Comparison of ENCODE assay signal across 33 mouse cellular contexts in the genomic region with DNA sequence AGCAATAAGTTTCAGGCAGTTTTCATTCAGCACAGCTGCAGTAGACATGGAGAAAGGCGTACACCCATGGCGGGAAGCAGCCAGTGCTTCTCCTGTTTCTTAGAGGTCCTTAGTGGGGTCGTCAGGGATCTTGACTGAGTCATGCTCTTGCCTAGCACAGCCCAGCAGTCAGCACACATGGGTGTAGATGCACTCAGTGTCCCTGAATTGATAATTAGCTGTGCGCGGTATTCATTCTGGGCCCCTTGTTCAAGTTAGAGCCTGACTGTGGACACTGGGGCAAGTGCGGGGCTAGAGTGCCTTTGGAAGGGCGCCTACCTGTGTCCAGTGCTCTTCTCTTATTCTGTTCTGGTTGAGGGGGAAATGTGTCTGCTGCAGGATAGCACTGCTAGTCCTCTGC. TPM values are rescaled to one million over a fixed set of nuclear protein-coding genes. Genes with fewer than 3 reads are reported as not detected.
DNase-seq lines count a peak whose midpoint lies in the region; ATAC-seq and TF ChIP-seq lines count a peak whose summit lies in the region.
"Had no signal": no experiment of that assay in that cellular context is flagged by ENCODE, and none has a peak within 500 bp of the region (broad histone marks: within the 10 kb centered on the region; RNA-seq: fewer than 3 reads in every experiment).

No protein-coding gene starts in this region.

- H3K27ac ChIP-seq in heart, embryonic 10.5 days, result no peak overlapping the region
- peak overlapping the region; percentile 95 for H3K27ac ChIP-seq in liver, embryonic 11.5 days (ENCODE audit: low read depth, low read length)
- peak overlapping the region; percentile 98 for H3K27ac ChIP-seq in liver, embryonic 16.5 days (ENCODE audit: low read length)
- H3K27ac ChIP-seq: embryonic facial prominence, embryonic 12.5 days; forebrain, embryonic 13.5 days; hindbrain, embryonic 14.5 days; left cerebral cortex, adult 2 months; limb, embryonic 12.5 days; midbrain, embryonic 12.5 days; neural tube, embryonic 12.5 days had no signal

- H3K4me3 ChIP-seq in heart, embryonic 10.5 days, result no peak overlapping the region
- H3K4me3 ChIP-seq in G1E (ENCODE audit: low read depth, low read length), result peak overlapping the region; percentile 42; the same call in 1 of the 2 replicates
- H3K4me3 ChIP-seq in liver, embryonic 11.5 days (ENCODE audit: low read depth, low read length), result no peak overlapping the region
- H3K4me3 ChIP-seq in liver, embryonic 16.5 days (ENCODE audit: low read depth, low read length), result peak overlapping the region; percentile 25
- H3K4me3 ChIP-seq: embryonic facial prominence, embryonic 12.5 days; forebrain, embryonic 13.5 days; left cerebral cortex, adult 2 months; limb, embryonic 12.5 days; megakaryocyte, embryonic 14.5 days; midbrain, embryonic 12.5 days; myocyte; neural tube, embryonic 12.5 days had no signal

- H3K9me3 ChIP-seq in heart, embryonic 10.5 days, result no peaks in the 10 kb centered on the region
- H3K9me3 ChIP-seq in G1E (replicated peaks), result no peaks in the 10 kb centered on the region
- no peaks in the 10 kb centered on the region for H3K9me3 ChIP-seq in liver, embryonic 11.5 days (ENCODE audit: control insufficient read depth, low read length)
- no peaks in the 10 kb centered on the region for H3K9me3 ChIP-seq in liver, embryonic 16.5 days (replicated peaks; ENCODE audit: control insufficient read depth, low read length)
- H3K9me3 ChIP-seq: embryonic facial prominence, embryonic 12.5 days; forebrain, embryonic 13.5 days; limb, embryonic 12.5 days; megakaryocyte, embryonic 14.5 days; midbrain, embryonic 12.5 days; neural tube, embryonic 12.5 days had no signal

- intact Hi-C loops in heart, postnatal 25 days (cut with DNase I), result no loop called here

- H3K27me3 ChIP-seq in heart, embryonic 10.5 days (ENCODE audit: insufficient read depth, poor library complexity, severe bottlenecking), result no peaks in the 10 kb centered on the region
- no peaks in the 10 kb centered on the region for H3K27me3 ChIP-seq in G1E (ENCODE audit: insufficient read depth, low read length)
- no peaks in the 10 kb centered on the region for H3K27me3 ChIP-seq in liver, embryonic 11.5 days (replicated peaks; ENCODE audit: control insufficient read depth, insufficient read depth, low read length)
- H3K27me3 ChIP-seq in liver, embryonic 16.5 days (ENCODE audit: control insufficient read depth, insufficient read depth, low read depth, low read length), result no peaks in the 10 kb centered on the region
- H3K27me3 ChIP-seq: CH12.LX; embryonic facial prominence, embryonic 12.5 days; forebrain, embryonic 13.5 days; limb, embryonic 12.5 days; megakaryocyte, embryonic 14.5 days; midbrain, embryonic 12.5 days; neural tube, embryonic 12.5 days; Patski had no signal

- H3K4me1 ChIP-seq in heart, embryonic 10.5 days, result peaks cover 29% of the 10 kb centered on the region; the same call in 1 of the 2 replicates
- peaks cover 92% of the 10 kb centered on the region for H3K4me1 ChIP-seq in G1E (ENCODE audit: insufficient read depth, low read depth, low read length)
- H3K4me1 ChIP-seq in liver, embryonic 11.5 days (replicated peaks; ENCODE audit: control insufficient read depth, insufficient read depth, low read length), result peaks cover 71% of the 10 kb centered on the region
- H3K4me1 ChIP-seq in liver, embryonic 16.5 days (ENCODE audit: control insufficient read depth, low read depth, low read length), result peaks cover 89% of the 10 kb centered on the region
- H3K4me1 ChIP-seq: embryonic facial prominence, embryonic 12.5 days; limb, embryonic 12.5 days; neural tube, embryonic 12.5 days had no signal

- ATAC-seq in G1E (ENCODE audit: extremely low read depth, insufficient number of reproducible peaks, low FRiP score, poor library complexity, severe bottlenecking), result no peak
- ATAC-seq in liver, embryonic 11.5 days (replicated peaks; ENCODE audit: low FRiP score), result peak; percentile 32
- peak; percentile 15; the same call in 1 of the 2 replicates for ATAC-seq in liver, embryonic 16.5 days (ENCODE audit: low read depth)
- ATAC-seq: forebrain, embryonic 13.5 days; intestine, postnatal 0 days; lung, postnatal 0 days; Patski had no signal

- peak overlapping the region; percentile 55 for H3K9ac ChIP-seq in liver, embryonic 11.5 days (ENCODE audit: low read depth, low read length)
- H3K9ac ChIP-seq in liver, embryonic 16.5 days (ENCODE audit: low read depth, low read length), result peak overlapping the region; percentile 64
- H3K9ac ChIP-seq: embryonic facial prominence, embryonic 12.5 days; forebrain, embryonic 13.5 days; hindbrain, embryonic 14.5 days; limb, embryonic 12.5 days; midbrain, embryonic 12.5 days; neural tube, embryonic 12.5 days had no signal

- H3K4me2 ChIP-seq in liver, embryonic 11.5 days, result peak overlapping the region; percentile 59
- peak overlapping the region; percentile 72 for H3K4me2 ChIP-seq in liver, embryonic 16.5 days (ENCODE audit: low read depth, low read length)
- H3K4me2 ChIP-seq: embryonic facial prominence, embryonic 12.5 days; forebrain, embryonic 13.5 days; heart, embryonic 11.5 days; hindbrain, embryonic 14.5 days; limb, embryonic 12.5 days; midbrain, embryonic 12.5 days; neural tube, embryonic 12.5 days had no signal

- WGBS in heart, embryonic 10.5 days, result 74% methylated on average over 7 of the region's 7 CpGs
- WGBS in liver, embryonic 11.5 days, result 69% methylated on average over 7 of the region's 7 CpGs
- WGBS in liver, embryonic 16.5 days (ENCODE audit: insufficient replicate concordance), result 33% methylated on average over 7 of the region's 7 CpGs

- TF ChIP-seq CTCF in G1E (IDR thresholded peaks at IDR 0.05; ENCODE audit: low read depth, low read length), result no peak

- no peaks in the 10 kb centered on the region for H3K36me3 ChIP-seq in heart, embryonic 10.5 days
- peaks cover 39% of the 10 kb centered on the region for H3K36me3 ChIP-seq in G1E (replicated peaks)
- H3K36me3 ChIP-seq in liver, embryonic 11.5 days (ENCODE audit: control insufficient read depth, insufficient read depth, low read length), result no peaks in the 10 kb centered on the region
- no peaks in the 10 kb centered on the region for H3K36me3 ChIP-seq in liver, embryonic 16.5 days (ENCODE audit: control insufficient read depth, insufficient read depth)
- H3K36me3 ChIP-seq: embryonic facial prominence, embryonic 12.5 days; limb, embryonic 12.5 days; midbrain, embryonic 12.5 days; neural tube, embryonic 12.5 days had no signal

- peak; percentile 74 for DNase-seq in heart, embryonic 10.5 days (ENCODE audit: low spot score)
- no peak for DNase-seq in heart, postnatal 25 days (ENCODE audit: low spot score)
- no peak for DNase-seq in G1E (ENCODE audit: low spot score)
- DNase-seq in liver, embryonic 11.5 days (ENCODE audit: low spot score), result no peak
- no peak for DNase-seq in retina, embryonic 14.5 days (ENCODE audit: low spot score)
- no peak for DNase-seq in spleen, adult 12 weeks (ENCODE audit: low spot score)
- DNase-seq: adrenal gland, postnatal 25 days; cerebellum, adult 8-10 months; cerebellum, postnatal 36 days; embryo, embryonic 11 days; gastrocnemius, postnatal 10 days; heart, postnatal 4 days; kidney, adult 9 months; kidney, postnatal 14 days; lung, adult 18-20 months; lung, postnatal 4 days; thymus, adult 18-20 months; thymus, postnatal 25 days had no signal

RNA-seq across cellular contexts. Expression of a gene that starts 25.2 kb away (rescaled TPM):
- 3.9 and 4.8 TPM in 2 replicates for polyA plus RNA-seq in heart, embryonic 10.5 days (2016; fragmentation: Nextera tagmentation; extraction: Ambion mirVana)
- total RNA-seq in heart, postnatal 25 days (2021), result 10 to 100 TPM; 19.3 to 23.0 TPM
- total RNA-seq in G1E (2014; fragmentation: Nextera tagmentation) (83.9 and 177 TPM in 2 replicates), G1E (2017) (19.6 and 22.8 TPM in 2 replicates)
- polyA plus RNA-seq in G1E (2012), result 16.4 and 22.8 TPM in 2 replicates
- 11.8 and 16.3 TPM in 2 replicates for polyA plus RNA-seq in liver, embryonic 11.5 days (2014; fragmentation: Nextera tagmentation; extraction: Ambion mirVana)
- polyA plus RNA-seq in liver, embryonic 16.5 days (2015; fragmentation: Nextera tagmentation; extraction: Ambion mirVana), result 8.5 and 8.7 TPM in 2 replicates

RNA-seq across cellular contexts. Expression of a gene that starts 40.9 kb away (rescaled TPM):
- polyA plus RNA-seq in heart, embryonic 10.5 days (2016; fragmentation: Nextera tagmentation; extraction: Ambion mirVana), result 463 and 580 TPM in 2 replicates
- total RNA-seq in heart, postnatal 25 days (2021), result 100 to 1,000 TPM; 521 to 551 TPM
- 2,238 and 2,249 TPM in 2 replicates for total RNA-seq in G1E (2014; fragmentation: Nextera tagmentation)
- 1,317 and 1,403 TPM in 2 replicates for total RNA-seq in G1E (2017)
- polyA plus RNA-seq in G1E (2012), result 213 and 677 TPM in 2 replicates
- polyA plus RNA-seq in liver, embryonic 11.5 days (2014; fragmentation: Nextera tagmentation; extraction: Ambion mirVana), result 959 and 1,036 TPM in 2 replicates
- 278 and 327 TPM in 2 replicates for polyA plus RNA-seq in liver, embryonic 16.5 days (2015; fragmentation: Nextera tagmentation; extraction: Ambion mirVana)

RNA-seq across cellular contexts. Expression of a gene that starts 54.0 kb away (rescaled TPM):
- polyA plus RNA-seq in heart, embryonic 10.5 days (2016; fragmentation: Nextera tagmentation; extraction: Ambion mirVana), result 27.2 and 27.8 TPM in 2 replicates
- 100 to 1,000 TPM; 175 to 181 TPM for total RNA-seq in heart, postnatal 25 days (2021)
- total RNA-seq in G1E (2014; fragmentation: Nextera tagmentation), result 25.9 and 28.6 TPM in 2 replicates
- total RNA-seq in G1E (2017), result 36.4 and 43.0 TPM in 2 replicates
- polyA plus RNA-seq in G1E (2012), result 27.1 and 28.8 TPM in 2 replicates
- polyA plus RNA-seq in liver, embryonic 11.5 days (2014; fragmentation: Nextera tagmentation; extraction: Ambion mirVana), result 21.5 TPM in 2 replicates
- 6.6 and 7.0 TPM in 2 replicates for polyA plus RNA-seq in liver, embryonic 16.5 days (2015; fragmentation: Nextera tagmentation; extraction: Ambion mirVana)

Comparison
In these comparisons a context has a peak if more than half of its experiments do, and no peak if none do; other contexts are left out.
1. H3K4me3 ChIP-seq: peak in G1E (single experiment) and liver, embryonic 16.5 days (single experiment); none in heart, embryonic 10.5 days (single experiment) and liver, embryonic 11.5 days (single experiment).